Mouse (Mus musculus) kidney, adult 10 weeks (tissue): ENCODE measurements around the gene Palmd. TPM values are rescaled to one million over a fixed set of nuclear protein-coding genes. Genes with fewer than 3 reads are reported as not detected.

Source experiments
- polyA plus RNA-seq: library from polyadenylated mRNA; stranded (reverse); fragments of 350-450 nt; fragmentation: Illumina TruSeq; extraction: RNeasy Lipid Tissue Mini Kit (QIAGEN cat#74804); gene quantifications from one replicate; pipeline ENCODE4 v1.2.3, GENCODE M21; 2014; ENCODE audit warnings: low read depth, low replicate concordance

The Palmd gene
- 9.0 TPM for polyA plus RNA-seq

GRCm38 (mm10) chr3:116968540-116968997 is at the start of gene Palmd:
Gene Palmd (minus strand): TSS chr3:116968987.

DNA sequence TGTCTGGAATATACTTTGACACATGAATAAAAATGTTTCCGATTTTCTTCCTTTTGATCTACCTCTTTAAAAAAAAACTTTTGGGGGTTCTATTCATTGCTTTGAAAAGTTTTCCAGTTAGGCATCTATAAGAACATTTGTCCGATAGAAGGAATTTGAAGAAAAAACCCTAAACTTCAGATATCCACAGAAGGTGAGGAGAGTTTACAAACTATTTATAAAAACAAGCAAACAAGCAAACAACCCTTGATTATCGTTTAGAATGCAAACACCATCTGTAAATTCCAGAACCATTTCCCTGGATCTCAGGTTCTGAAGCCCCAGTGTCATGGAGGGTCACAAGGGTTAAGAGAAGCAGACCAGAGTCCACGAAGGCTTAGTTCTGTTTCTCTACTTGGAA is 820 bp downstream of the Palmd start, which contains the start of gene 4930455H04Rik:
4930455H04Rik (plus strand) TSS at position 301 of the 400 bp plus-strand sequence.

Other genes starting within 250 kb of the Palmd start
- 33.4 TPM for gene Agl, start 160.8 kb downstream of the Palmd start, polyA plus RNA-seq
- gene Frrs1, start 109.5 kb downstream of the Palmd start, polyA plus RNA-seq = 31.8 TPM
- gene 4930455H04Rik, start 720 bp downstream of the Palmd start, polyA plus RNA-seq = not detected